Mouse (Mus musculus): Measurements from ENCODE around the gene Snx8. TPM values are rescaled to one million over a fixed set of nuclear protein-coding genes. Genes with fewer than 3 reads are reported as not detected.

The Snx8 gene
- 17.6 and 20.6 TPM in 2 replicates for polyA plus RNA-seq (2015; fragmentation: Nextera tagmentation; extraction: Ambion mirVana)

DNA sequence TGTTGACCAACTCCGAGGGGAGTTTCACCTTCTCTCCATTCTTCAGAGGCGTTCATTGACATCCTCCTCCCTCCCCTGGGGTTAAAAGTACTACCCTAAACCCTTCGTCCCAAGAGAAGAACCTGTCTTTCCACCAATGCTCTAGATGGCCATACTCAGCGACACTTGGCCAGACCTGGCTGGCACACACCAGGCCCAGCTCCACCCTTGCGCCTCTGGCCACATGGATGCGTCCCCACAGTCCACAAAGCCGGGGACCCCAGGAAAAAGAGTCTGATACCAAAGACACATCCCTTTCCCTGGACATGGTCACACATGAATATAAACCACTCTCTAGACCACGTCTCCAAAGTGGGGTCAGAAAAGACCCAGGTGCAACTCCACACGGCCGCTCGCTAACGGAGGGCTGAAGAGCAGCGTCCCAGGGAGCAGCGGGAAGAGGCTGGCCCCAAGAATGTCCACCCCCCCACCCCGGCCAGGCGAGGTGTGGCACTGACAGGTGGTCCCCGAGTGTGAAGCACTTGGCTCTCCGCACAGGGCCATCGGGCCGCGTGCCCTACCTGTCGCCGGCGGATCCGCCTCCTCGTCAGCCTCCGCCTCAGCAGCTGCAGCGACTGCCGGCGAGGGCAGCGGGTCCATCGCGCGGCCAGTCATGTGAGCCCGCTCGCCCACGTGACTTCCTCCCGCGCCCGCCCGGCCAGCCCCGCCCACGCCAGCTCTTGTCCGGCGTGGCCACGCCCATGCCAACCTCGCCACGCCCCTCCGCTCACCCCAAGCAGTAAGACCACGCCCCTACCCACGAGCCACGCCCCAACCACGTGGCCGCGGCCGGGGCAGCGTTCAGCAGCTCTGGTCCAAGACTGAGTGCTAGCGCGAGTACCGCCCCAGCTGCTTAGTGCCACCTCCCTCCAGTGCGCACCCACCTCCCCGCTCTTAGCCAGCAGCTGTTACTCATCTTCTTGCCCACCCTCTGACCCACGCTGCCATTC is at the start of gene Snx8:
Gene Snx8, minus strand, starts transcription at position 675 of the 989 bp plus-strand sequence.
- H3K36me3 ChIP-seq (ENCODE audit: poor library complexity, severe bottlenecking) = no peaks in the 10 kb centered on the region
- WGBS = under 1% methylated on average over 61 of the region's 63 CpGs
- H3K9me3 ChIP-seq (replicated peaks) = no peaks in the 10 kb centered on the region
- H3K27ac ChIP-seq = no peak within 1 kb of the TSS
- H3K4me1 ChIP-seq = peaks cover 17% of the 10 kb centered on the region
- H3K4me2 ChIP-seq = peak within 1 kb of the TSS; percentile 96
- peak within 1 kb of the TSS; percentile 76 for H3K9ac ChIP-seq
- peak; percentile 94 for ATAC-seq
- H3K4me3 ChIP-seq = peak within 1 kb of the TSS; percentile 68
- no peaks in the 10 kb centered on the region for H3K27me3 ChIP-seq

DNA sequence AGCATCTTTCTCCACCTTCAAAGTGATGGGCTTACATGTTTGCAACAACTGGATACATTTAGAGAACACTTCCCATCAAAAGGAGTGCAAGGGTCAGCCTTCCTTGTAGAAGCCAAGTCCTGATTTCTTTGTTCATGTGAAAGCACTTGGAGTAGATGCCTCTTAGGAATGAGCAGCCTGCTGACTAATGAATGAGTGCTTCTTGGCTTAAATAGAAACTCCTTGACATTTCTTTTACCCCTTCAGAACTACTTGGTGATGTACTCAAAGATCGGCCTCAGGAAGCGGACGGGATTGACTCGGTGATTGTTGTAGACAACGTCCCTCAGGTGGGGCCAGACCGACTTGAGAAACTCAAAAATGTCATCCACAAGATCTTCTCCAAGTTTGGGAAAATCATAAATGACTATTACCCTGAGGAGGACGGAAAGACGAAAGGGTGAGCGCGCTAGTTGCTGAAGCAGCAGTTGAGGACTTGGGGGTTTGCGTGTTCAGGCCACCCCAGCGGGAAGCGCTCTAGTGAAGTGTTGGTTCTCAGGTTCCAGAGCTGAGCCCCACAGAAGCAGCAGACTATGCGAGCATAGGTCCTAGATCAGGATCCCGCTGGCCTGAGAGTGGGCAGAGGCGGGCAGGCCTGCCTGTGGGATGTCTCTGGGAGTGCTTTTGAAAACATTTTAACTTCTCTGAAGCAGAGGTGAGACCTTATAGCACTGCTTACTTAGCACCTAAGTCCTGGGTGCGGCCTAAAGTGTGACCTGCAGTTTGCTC is 36.1 kb upstream of the Snx8 start:
- no peaks in the 10 kb centered on the region for H3K27me3 ChIP-seq
- no peak overlapping the region for H3K9ac ChIP-seq
- H3K9me3 ChIP-seq (replicated peaks) = no peaks in the 10 kb centered on the region
- H3K4me1 ChIP-seq = peaks cover 20% of the 10 kb centered on the region
- H3K27ac ChIP-seq = no peak overlapping the region
- H3K4me2 ChIP-seq = no peak overlapping the region
- ATAC-seq = no peak
- 95% methylated on average over 17 of the region's 17 CpGs for WGBS
- no peak overlapping the region for H3K4me3 ChIP-seq
- peaks cover 70% of the 10 kb centered on the region for H3K36me3 ChIP-seq (ENCODE audit: poor library complexity, severe bottlenecking)

DNA sequence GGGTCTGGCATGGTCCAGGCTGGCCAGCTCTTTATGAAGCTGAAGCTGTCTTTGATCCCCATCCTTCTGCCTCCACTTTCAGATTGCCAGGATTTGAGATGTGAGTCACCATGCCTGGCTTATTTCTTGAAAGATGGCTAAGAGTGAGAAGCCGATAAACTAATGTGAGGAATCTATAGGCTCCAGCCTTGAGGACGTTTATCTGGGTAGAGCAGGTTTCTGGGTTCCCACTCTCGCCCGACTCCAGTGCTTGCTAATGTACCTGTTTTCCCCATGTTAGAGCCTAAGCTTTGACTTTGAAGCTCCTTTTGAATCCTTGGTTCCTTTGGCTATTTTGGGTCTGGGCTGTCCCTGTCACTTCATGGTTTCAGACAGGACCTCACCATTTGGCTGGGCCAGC is 31.6 kb upstream of the Snx8 start:
- H3K4me2 ChIP-seq = peak overlapping the region; percentile 93
- no peak for ATAC-seq
- H3K27me3 ChIP-seq = no peaks in the 10 kb centered on the region
- H3K36me3 ChIP-seq (ENCODE audit: poor library complexity, severe bottlenecking) = peaks cover 25% of the 10 kb centered on the region
- peak overlapping the region; percentile 97 for H3K9ac ChIP-seq
- peak overlapping the region; percentile 96 for H3K4me3 ChIP-seq
- peaks cover 25% of the 10 kb centered on the region for H3K4me1 ChIP-seq
- H3K9me3 ChIP-seq (replicated peaks) = no peaks in the 10 kb centered on the region
- 78% methylated on average over 4 of the region's 4 CpGs for WGBS
- H3K27ac ChIP-seq = no peak overlapping the region

DNA sequence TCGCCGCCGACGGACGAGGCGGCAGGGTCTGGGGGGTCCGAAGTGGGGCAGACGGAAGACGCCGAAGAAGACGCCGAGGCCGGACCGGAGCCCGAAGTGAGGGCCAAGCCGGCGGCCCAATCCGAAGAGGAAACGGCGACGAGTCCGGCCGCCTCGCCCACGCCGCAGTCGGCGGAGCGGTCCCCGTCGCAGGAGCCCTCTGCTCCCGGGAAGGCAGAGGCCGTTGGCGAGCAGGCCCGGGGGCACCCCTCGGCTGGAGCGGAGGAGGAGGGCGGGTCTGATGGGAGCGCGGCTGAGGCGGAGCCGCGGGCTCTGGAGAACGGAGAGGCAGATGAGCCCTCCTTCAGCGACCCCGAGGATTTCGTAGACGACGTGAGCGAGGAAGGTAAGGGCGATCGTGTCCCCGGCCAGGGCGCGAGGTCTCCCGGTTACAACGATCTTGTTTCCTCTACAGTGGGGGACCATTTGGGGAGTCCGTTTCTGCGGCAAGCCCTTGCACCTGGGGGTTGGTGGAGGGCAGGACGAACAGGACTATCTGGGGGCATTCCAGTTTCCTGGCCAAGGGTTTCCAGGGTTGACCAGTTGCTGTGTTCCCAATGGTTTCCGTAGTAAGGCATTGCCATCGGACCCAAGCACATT is 30.5 kb upstream of the Snx8 start:
- Histone ChIP-seq H3K4me2 (peak overlapping the region; percentile 93), H3K27me3 (no peaks in the 10 kb centered on the region), H3K4me3 (peak overlapping the region; percentile 96), H3K9me3 (replicated peaks) (no peaks in the 10 kb centered on the region), H3K9ac (peak overlapping the region; percentile 97), H3K4me1 (peaks cover 25% of the 10 kb centered on the region), H3K36me3 (ENCODE audit: poor library complexity, severe bottlenecking) (peaks cover 22% of the 10 kb centered on the region), H3K27ac (peak overlapping the region; percentile 48)
- peak; percentile 48 for ATAC-seq
- under 1% methylated on average over 61 of the region's 62 CpGs for WGBS

DNA sequence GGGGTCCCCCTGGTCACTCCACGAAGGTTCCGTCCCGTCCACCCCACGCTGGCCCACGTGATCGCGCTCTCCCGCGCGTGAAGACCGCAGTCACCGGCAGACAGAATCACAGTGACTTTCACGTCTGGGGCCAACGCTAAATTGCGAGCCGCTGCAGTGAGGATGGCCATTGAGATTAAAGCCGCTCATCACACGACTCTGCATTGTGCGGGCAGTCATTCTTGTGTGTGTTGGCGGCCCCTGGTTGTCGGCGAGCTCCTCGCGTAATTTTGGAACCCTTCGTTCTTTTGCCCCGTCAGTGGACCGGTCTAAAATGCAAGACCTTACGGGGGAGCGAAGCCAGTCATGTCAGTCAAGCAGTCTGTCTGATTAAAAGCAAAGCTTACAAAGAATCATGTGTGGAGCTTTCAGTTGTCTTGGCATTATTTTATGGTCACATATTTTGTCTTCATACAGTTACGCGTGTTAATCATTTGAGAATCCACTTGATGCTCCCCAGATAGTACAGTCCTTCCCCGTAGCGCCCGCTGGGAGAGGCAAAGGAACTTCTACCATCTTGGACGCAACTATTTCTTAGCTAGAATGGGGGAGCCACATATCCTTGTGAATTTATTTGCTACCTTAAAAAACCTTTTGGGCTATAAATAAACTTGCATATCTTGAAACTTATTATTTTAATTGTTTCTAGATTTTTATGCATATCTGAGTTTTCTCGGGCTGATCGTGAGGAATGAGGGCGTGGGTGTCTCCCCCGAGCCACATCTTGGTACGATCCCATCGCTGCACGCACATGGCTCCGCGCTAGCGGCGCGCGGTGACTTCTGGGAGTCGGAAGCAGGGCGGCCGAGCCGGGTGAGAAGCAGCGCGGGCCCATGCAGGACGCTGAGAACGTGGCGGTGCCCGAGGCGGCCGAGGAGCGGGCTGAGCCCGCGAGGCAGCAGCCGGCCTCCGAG is 29.7 kb upstream of the Snx8 start, which contains the start of gene Eif3b:
Gene Eif3b, plus strand, starts transcription at position 840 of the 953 bp plus-strand sequence.
- Histone ChIP-seq H3K27ac (peak within 1 kb of the TSS; percentile 87), H3K27me3 (no peaks in the 10 kb centered on the region), H3K9me3 (replicated peaks) (no peaks in the 10 kb centered on the region), H3K4me3 (peak within 1 kb of the TSS; percentile 96), H3K4me2 (peak within 1 kb of the TSS; percentile 93), H3K36me3 (ENCODE audit: poor library complexity, severe bottlenecking) (peaks cover 18% of the 10 kb centered on the region), H3K4me1 (peaks cover 25% of the 10 kb centered on the region), H3K9ac (peak within 1 kb of the TSS; percentile 97)
- ATAC-seq = peak; percentile 94
- WGBS = under 1% methylated on average over 65 of the region's 65 CpGs

DNA sequence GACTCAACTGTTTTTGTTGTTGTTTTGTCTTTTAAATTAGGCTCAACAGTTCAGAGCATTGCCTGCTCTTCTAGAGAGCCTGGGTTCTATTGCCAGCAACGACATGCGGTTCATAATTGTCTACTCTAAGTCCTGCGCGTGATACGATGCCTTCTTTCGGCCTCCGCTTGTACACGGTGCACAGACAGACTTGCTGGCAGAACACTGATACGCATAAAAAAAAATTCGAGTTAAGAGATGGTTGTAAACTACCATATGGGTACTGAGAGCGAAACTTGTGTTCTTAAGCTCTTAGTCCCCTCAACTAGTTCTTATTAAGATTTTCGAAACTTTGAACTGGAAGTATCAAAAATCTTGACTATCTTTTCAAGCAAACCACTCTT is 29.0 kb upstream of the Snx8 start:
- peak overlapping the region; percentile 97 for H3K9ac ChIP-seq
- H3K27me3 ChIP-seq = no peaks in the 10 kb centered on the region
- under 1% methylated on average over 12 of the region's 12 CpGs for WGBS
- ATAC-seq = peak; percentile 9
- H3K36me3 ChIP-seq (ENCODE audit: poor library complexity, severe bottlenecking) = peaks cover 11% of the 10 kb centered on the region
- H3K4me1 ChIP-seq = peaks cover 25% of the 10 kb centered on the region
- H3K4me2 ChIP-seq = peak overlapping the region; percentile 93
- H3K9me3 ChIP-seq (replicated peaks) = no peaks in the 10 kb centered on the region
- peak overlapping the region; percentile 96 for H3K4me3 ChIP-seq
- peak overlapping the region; percentile 87 for H3K27ac ChIP-seq

DNA sequence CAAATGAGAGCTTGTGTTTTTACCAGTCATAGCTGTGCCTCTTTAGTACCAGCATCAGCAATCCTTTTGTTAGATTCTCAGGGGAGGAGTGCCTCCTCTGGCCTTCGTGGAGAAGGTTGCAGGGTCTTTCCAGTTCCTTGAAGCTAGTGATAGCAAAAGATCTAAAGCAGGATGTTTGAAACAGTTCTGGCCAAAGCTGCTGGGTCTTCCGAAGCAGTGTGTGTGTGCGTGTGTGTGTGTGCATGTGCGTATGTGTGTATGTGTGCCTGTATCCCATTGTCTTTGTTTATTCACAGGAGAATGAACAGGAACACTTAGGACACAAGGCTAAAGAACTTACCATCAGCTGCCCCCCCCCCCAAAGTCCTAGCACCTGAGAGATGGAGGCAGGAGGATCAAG is 25.6 kb upstream of the Snx8 start:
- no peaks in the 10 kb centered on the region for H3K36me3 ChIP-seq (ENCODE audit: poor library complexity, severe bottlenecking)
- no peak for ATAC-seq
- WGBS = 65% methylated on average over 4 of the region's 4 CpGs
- H3K27ac ChIP-seq = no peak overlapping the region
- no peak overlapping the region for H3K9ac ChIP-seq
- no peaks in the 10 kb centered on the region for H3K9me3 ChIP-seq (replicated peaks)
- H3K4me1 ChIP-seq = no peaks in the 10 kb centered on the region
- H3K27me3 ChIP-seq = no peaks in the 10 kb centered on the region
- H3K4me2 ChIP-seq = no peak overlapping the region
- no peak overlapping the region for H3K4me3 ChIP-seq

GRCm38 (mm10) chr5:140411339-140411738 is 22.3 kb upstream of the Snx8 start:
- Histone ChIP-seq H3K9ac (no peak overlapping the region), H3K36me3 (ENCODE audit: poor library complexity, severe bottlenecking) (no peaks in the 10 kb centered on the region), H3K4me1 (no peaks in the 10 kb centered on the region), H3K4me2 (no peak overlapping the region), H3K27ac (no peak overlapping the region), H3K9me3 (replicated peaks) (no peaks in the 10 kb centered on the region), H3K4me3 (no peak overlapping the region), H3K27me3 (no peaks in the 10 kb centered on the region)
- ATAC-seq = no peak
- WGBS = 45% methylated on average over 8 of the region's 8 CpGs

GRCm38 (mm10) chr5:140408801-140409200 is 19.7 kb upstream of the Snx8 start:
- ATAC-seq = no peak
- Histone ChIP-seq H3K27me3 (no peaks in the 10 kb centered on the region), H3K36me3 (ENCODE audit: poor library complexity, severe bottlenecking) (no peaks in the 10 kb centered on the region), H3K4me2 (no peak overlapping the region), H3K9me3 (replicated peaks) (no peaks in the 10 kb centered on the region), H3K27ac (no peak overlapping the region), H3K9ac (no peak overlapping the region), H3K4me1 (no peaks in the 10 kb centered on the region), H3K4me3 (no peak overlapping the region)

DNA sequence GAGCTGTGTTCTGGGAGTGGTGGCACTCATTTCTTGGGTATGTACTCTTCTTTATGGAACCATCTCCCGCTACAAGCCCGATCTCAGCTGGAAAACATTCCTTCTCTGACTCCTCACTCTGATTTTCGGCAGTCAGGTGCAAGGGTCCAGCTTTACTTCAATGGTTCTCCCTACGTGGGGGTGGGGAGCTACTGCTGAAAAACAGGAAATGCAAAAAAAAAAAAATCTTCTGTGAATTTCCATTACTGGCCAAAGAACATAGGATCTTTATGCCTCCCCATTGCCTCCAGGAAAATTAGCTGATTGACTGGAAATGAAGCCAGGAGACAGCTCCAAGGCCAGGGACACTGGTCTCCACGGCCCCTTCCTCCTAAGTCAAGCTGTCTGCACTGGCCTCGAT is 17.6 kb upstream of the Snx8 start:
- H3K9ac ChIP-seq = no peak overlapping the region
- H3K27ac ChIP-seq = no peak overlapping the region
- no peak overlapping the region for H3K4me3 ChIP-seq
- WGBS = 84% methylated on average over 6 of the region's 6 CpGs
- H3K4me2 ChIP-seq = no peak overlapping the region
- H3K36me3 ChIP-seq (ENCODE audit: poor library complexity, severe bottlenecking) = no peaks in the 10 kb centered on the region
- H3K4me1 ChIP-seq = no peaks in the 10 kb centered on the region
- H3K27me3 ChIP-seq = no peaks in the 10 kb centered on the region
- H3K9me3 ChIP-seq (replicated peaks) = no peaks in the 10 kb centered on the region
- no peak for ATAC-seq

DNA sequence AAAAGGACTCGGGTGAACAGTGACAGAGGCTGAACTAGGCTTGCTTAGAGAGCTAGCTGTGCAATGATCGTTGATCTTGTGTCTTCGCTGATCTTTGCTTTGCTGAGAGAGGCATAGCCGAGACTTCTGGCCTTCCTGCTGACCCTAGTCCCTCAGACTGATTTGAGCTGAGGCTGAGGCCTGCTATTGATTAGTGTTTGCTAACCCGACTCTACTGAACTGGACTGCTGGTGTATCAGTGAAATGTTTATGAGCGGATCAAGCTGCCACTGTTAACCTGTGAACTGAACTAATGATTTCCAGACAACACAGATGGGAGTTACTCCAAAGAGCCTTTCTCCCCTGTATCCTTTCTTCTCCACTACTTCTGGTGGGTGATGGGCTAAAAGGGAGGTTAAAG is 16.1 kb upstream of the Snx8 start:
- WGBS = 90% methylated on average over 6 of the region's 6 CpGs
- no peaks in the 10 kb centered on the region for H3K36me3 ChIP-seq (ENCODE audit: poor library complexity, severe bottlenecking)
- H3K27me3 ChIP-seq = no peaks in the 10 kb centered on the region
- H3K4me3 ChIP-seq = no peak overlapping the region
- H3K9ac ChIP-seq = no peak overlapping the region
- ATAC-seq = no peak
- no peak overlapping the region for H3K4me2 ChIP-seq
- H3K27ac ChIP-seq = no peak overlapping the region
- no peaks in the 10 kb centered on the region for H3K9me3 ChIP-seq (replicated peaks)
- H3K4me1 ChIP-seq = no peaks in the 10 kb centered on the region
